Mouse (Mus musculus) adrenal gland, adult 18-20 months (tissue): ENCODE results near the gene A930018P22Rik. TPM values are rescaled to one million over a fixed set of nuclear protein-coding genes. Genes with fewer than 3 reads are reported as not detected.

Source experiments
- DNase-seq, 2 experiments: peaks; one replicate each; pipeline ENCODE4 v3.0.0; 2021 to 2022; ENCODE audit warnings: low spot score in 2 of 2
- total RNA-seq, 2 experiments: library from RNA; stranded (reverse); gene quantifications; 1 replicate in 1 of 2; 2 replicates in 1 of 2; pipeline ENCODE4 v1.2.3; 2021

The A930018P22Rik gene
- total RNA-seq, 2 experiments from 2014 or later = 0.89 to 1.5 TPM

- DNase-seq = no peak
Observed at GRCm38 (mm10) chr2:104153345-104153744, 30.8 kb downstream of the A930018P22Rik start.

- no peak for DNase-seq
Observed at GRCm38 (mm10) chr2:104153876-104154275, 31.3 kb downstream of the A930018P22Rik start.

GRCm38 (mm10) chr2:104157831-104158230, 35.3 kb downstream of the A930018P22Rik start:
- no peak for DNase-seq

GRCm38 (mm10) chr2:104163418-104163817, 40.8 kb downstream of the A930018P22Rik start:
- no peak for DNase-seq

- no peak for DNase-seq
Observed at GRCm38 (mm10) chr2:104163978-104164487, 41.5 kb downstream of the A930018P22Rik start.

GRCm38 (mm10) chr2:104165631-104166030, 43.1 kb downstream of the A930018P22Rik start:
- DNase-seq = no peak

- DNase-seq = no peak
Observed at GRCm38 (mm10) chr2:104167765-104168164, 45.2 kb downstream of the A930018P22Rik start.

- no peak for DNase-seq
Observed at GRCm38 (mm10) chr2:104168186-104168896, 45.8 kb downstream of the A930018P22Rik start.

GRCm38 (mm10) chr2:104172695-104173348, 50.3 kb downstream of the A930018P22Rik start:
- DNase-seq = no peak

- DNase-seq = no peak
Observed at GRCm38 (mm10) chr2:104173431-104173830, 50.9 kb downstream of the A930018P22Rik start.

Other genes with a start within 250 kb of the A930018P22Rik start
- 10 to 100 TPM; 22.7 to 29.7 TPM for gene Lmo2, start 164.8 kb upstream of the A930018P22Rik start, total RNA-seq
- 10 to 100 TPM; 56.0 to 80.7 TPM for gene Fbxo3, start 95.0 kb upstream of the A930018P22Rik start, total RNA-seq
- gene 4931422A03Rik, start 94.4 kb upstream of the A930018P22Rik start, total RNA-seq = not detected
- under 1 TPM in 1 of 2 experiments, not detected in 1; 0.36 TPM for gene Gm10912, start 56.9 kb upstream of the A930018P22Rik start, total RNA-seq
- gene Gm10799, start 54.2 kb upstream of the A930018P22Rik start, total RNA-seq = not detected
- 10 to 100 TPM; 13.0 TPM for gene Cd59b, start 52.9 kb upstream of the A930018P22Rik start, total RNA-seq
- gene Cd59a, start 27.0 kb upstream of the A930018P22Rik start, total RNA-seq = 100 to 1,000 TPM in 1 of 2 experiments, 10 to 100 TPM in 1; 99.7 to 107 TPM